Mouse (Mus musculus): ENCODE measurements around the gene Gm20388.
"Not testable (repeated sequence)": the region's sequence is repeated elsewhere in the genome, so short reads cannot be mapped to it uniquely, and the experiment has no call there.

Gene Gm20388

GRCm38 (mm10) chr8:122630696-122631095 is 2720.1 kb downstream of the Gm20388 start:
- DNase-seq (ENCODE audit: low spot score in 2 of 2) = no peak

GRCm38 (mm10) chr8:122632134-122632533 is 2721.5 kb downstream of the Gm20388 start:
- DNase-seq (ENCODE audit: low spot score in 2 of 2) = not testable (repeated sequence)

- no peak for DNase-seq (ENCODE audit: low spot score in 2 of 2)
Observed at GRCm38 (mm10) chr8:122633205-122633604, 2722.6 kb downstream of the Gm20388 start.

- no peak for DNase-seq (ENCODE audit: low spot score in 2 of 2)
Observed at GRCm38 (mm10) chr8:122635878-122636802, 2725.5 kb downstream of the Gm20388 start.

GRCm38 (mm10) chr8:122636803-122637175 is 2726.1 kb downstream of the Gm20388 start:
- peak in 1 of 2 experiments; percentile 54 for DNase-seq (ENCODE audit: low spot score in 2 of 2)

- no peak for DNase-seq (ENCODE audit: low spot score in 2 of 2)
Observed at GRCm38 (mm10) chr8:122637230-122637629, 2726.6 kb downstream of the Gm20388 start.

- DNase-seq (ENCODE audit: low spot score in 2 of 2) = no peak
Observed at GRCm38 (mm10) chr8:122638601-122639000, 2728.0 kb downstream of the Gm20388 start.

- no peak for DNase-seq (ENCODE audit: low spot score in 2 of 2)
Observed at GRCm38 (mm10) chr8:122639521-122640248, 2729.0 kb downstream of the Gm20388 start.

- no peak for DNase-seq (ENCODE audit: low spot score in 2 of 2)
Observed at GRCm38 (mm10) chr8:122640825-122641224, 2730.2 kb downstream of the Gm20388 start.

- peak; percentile 77 to 81 for DNase-seq (ENCODE audit: low spot score in 2 of 2)
Observed at GRCm38 (mm10) chr8:122641406-122641805, 2730.8 kb downstream of the Gm20388 start.

- DNase-seq (ENCODE audit: low spot score in 2 of 2) = peak; percentile 48 to 65
Observed at GRCm38 (mm10) chr8:122642071-122642470, 2731.4 kb downstream of the Gm20388 start.

GRCm38 (mm10) chr8:122644175-122644954 is 2733.7 kb downstream of the Gm20388 start:
- no peak for DNase-seq (ENCODE audit: low spot score in 2 of 2)

GRCm38 (mm10) chr8:122646337-122646736 is 2735.7 kb downstream of the Gm20388 start:
- no peak for DNase-seq (ENCODE audit: low spot score in 2 of 2)

- DNase-seq (ENCODE audit: low spot score in 2 of 2) = no peak
Observed at GRCm38 (mm10) chr8:122648192-122648970, 2737.7 kb downstream of the Gm20388 start.

GRCm38 (mm10) chr8:122651326-122651921 is 2740.8 kb downstream of the Gm20388 start:
- no peak for DNase-seq (ENCODE audit: low spot score in 2 of 2)

GRCm38 (mm10) chr8:122652643-122653042 is 2742.0 kb downstream of the Gm20388 start:
- no peak for DNase-seq (ENCODE audit: low spot score in 2 of 2)

GRCm38 (mm10) chr8:122654768-122655167 is 2744.1 kb downstream of the Gm20388 start:
- DNase-seq (ENCODE audit: low spot score in 2 of 2) = no peak

GRCm38 (mm10) chr8:122656056-122656999 is 2745.7 kb downstream of the Gm20388 start:
- no peak for DNase-seq (ENCODE audit: low spot score in 2 of 2)

GRCm38 (mm10) chr8:122658149-122658806 is 2747.6 kb downstream of the Gm20388 start:
- DNase-seq (ENCODE audit: low spot score in 2 of 2) = no peak

All from right cerebral cortex, postnatal 36 days (tissue).